Mouse (Mus musculus): ENCODE results near the gene Sstr3.

- TF ChIP-seq EP300 (IDR thresholded peaks at IDR 0.05) = no peak
- no peak for TF ChIP-seq CTCF (IDR thresholded peaks at IDR 0.05)
Observed at GRCm38 (mm10) chr15:78521892-78522291, 22.6 kb downstream of the Sstr3 start.
